Mouse (Mus musculus): ENCODE results near the gene Mbd6.
"Not testable (repeated sequence)": the region's sequence is repeated elsewhere in the genome, so short reads cannot be mapped to it uniquely, and the experiment has no call there.

Mbd6 gene

GRCm38 (mm10) chr10:127312858-127313257 lies 24.0 kb upstream of the Mbd6 start:
- no peak for DNase-seq (ENCODE audit: low spot score in 2 of 2)

GRCm38 (mm10) chr10:127312356-127312676 lies 23.5 kb upstream of the Mbd6 start:
- peak; percentile 81 to 87 for DNase-seq (ENCODE audit: low spot score in 2 of 2)

GRCm38 (mm10) chr10:127311476-127312355 lies 22.9 kb upstream of the Mbd6 start, which contains the start of gene Mars:
Gene Mars (minus strand): TSS chr10:127311786.
- DNase-seq (ENCODE audit: low spot score in 2 of 2), result peak; percentile 88 to 89

GRCm38 (mm10) chr10:127310523-127311475 lies 22.0 kb upstream of the Mbd6 start:
- DNase-seq (ENCODE audit: low spot score in 2 of 2), result no peak

GRCm38 (mm10) chr10:127309167-127309566 lies 20.3 kb upstream of the Mbd6 start:
- DNase-seq (ENCODE audit: low spot score in 2 of 2), result not testable (repeated sequence)

- DNase-seq (ENCODE audit: low spot score in 2 of 2), result no peak
These were observed 14.3 kb upstream of the Mbd6 start for GRCm38 (mm10) chr10:127303136-127303535.

- DNase-seq (ENCODE audit: low spot score in 2 of 2), result no peak
These were observed 11.5 kb upstream of the Mbd6 start for GRCm38 (mm10) chr10:127300361-127300760.

- no peak for DNase-seq (ENCODE audit: low spot score in 2 of 2)
These were observed 8.4 kb upstream of the Mbd6 start for GRCm38 (mm10) chr10:127297015-127297871.

GRCm38 (mm10) chr10:127295986-127296794 lies 7.4 kb upstream of the Mbd6 start:
- DNase-seq (ENCODE audit: low spot score in 2 of 2), result no peak

- no peak for DNase-seq (ENCODE audit: low spot score in 2 of 2)
These were observed 6.2 kb upstream of the Mbd6 start for GRCm38 (mm10) chr10:127294895-127295510.

- DNase-seq (ENCODE audit: low spot score in 2 of 2), result no peak
These were observed 4.8 kb upstream of the Mbd6 start for GRCm38 (mm10) chr10:127293590-127294113.

- DNase-seq (ENCODE audit: low spot score in 2 of 2), result no peak
These were observed 4.2 kb upstream of the Mbd6 start for GRCm38 (mm10) chr10:127292987-127293538.

- no peak for DNase-seq (ENCODE audit: low spot score in 2 of 2)
These were observed 3.2 kb upstream of the Mbd6 start for GRCm38 (mm10) chr10:127291881-127292638.

- peak; percentile 39 to 47 for DNase-seq (ENCODE audit: low spot score in 2 of 2)
These were observed 2.4 kb upstream of the Mbd6 start for GRCm38 (mm10) chr10:127290930-127291880.

GRCm38 (mm10) chr10:127290307-127290929 lies 1.6 kb upstream of the Mbd6 start:
- peak; percentile 99 to 100 for DNase-seq (ENCODE audit: low spot score in 2 of 2)

GRCm38 (mm10) chr10:127289573-127290191 lies 864 bp upstream of the Mbd6 start:
- peak in 1 of 2 experiments; percentile 35 for DNase-seq (ENCODE audit: low spot score in 2 of 2)

GRCm38 (mm10) chr10:127288328-127288799 lies 454 bp downstream of the Mbd6 start:
- peak; percentile 51 to 60 for DNase-seq (ENCODE audit: low spot score in 2 of 2)
